Mouse (Mus musculus) forebrain, embryonic 15.5 days (tissue): ENCODE results near the gene 5730455P16Rik. TPM values are rescaled to one million over a fixed set of nuclear protein-coding genes. Genes with fewer than 3 reads are reported as not detected.

Experiments used
- ATAC-seq: fragments of 200-750 bp; cut with Nextera tagmentation; replicated peaks from 2 replicates; pipeline ENCODE4 v1.8.0; 2017; ENCODE audit warnings: mild to moderate bottlenecking, moderate TSS enrichment, moderate library complexity
- H3K27ac ChIP-seq: fragments of 300-500 bp; sonication (generic); replicated peaks from 2 replicates; pipeline ENCODE4 v1.5.1; 2015; ENCODE audit warnings: mild to moderate bottlenecking, inconsistent platforms
- H3K27me3 ChIP-seq: fragments of 300-500 bp; sonication (generic); 2 replicates; pipeline ENCODE4 v1.6.1; 2015; ENCODE audit warnings: inconsistent platforms
- H3K36me3 ChIP-seq: fragments of 300-500 bp; sonication (generic); 2 replicates; pipeline ENCODE4 v1.6.1; 2015; ENCODE audit warnings: mild to moderate bottlenecking, inconsistent platforms
- H3K4me1 ChIP-seq: fragments of 300-500 bp; sonication (generic); 2 replicates; pipeline ENCODE4 v1.6.1; 2015; ENCODE audit warnings: inconsistent platforms
- H3K4me2 ChIP-seq: fragments of 300-500 bp; sonication (generic); replicated peaks from 2 replicates; pipeline ENCODE4 v1.6.1; 2015; ENCODE audit warnings: mild to moderate bottlenecking, inconsistent platforms
- H3K4me3 ChIP-seq: fragments of 300-500 bp; sonication (generic); 2 replicates; pipeline ENCODE4 v1.5.1; 2015; ENCODE audit warnings: mild to moderate bottlenecking, inconsistent platforms
- H3K9ac ChIP-seq: fragments of 300-500 bp; sonication (generic); replicated peaks from 2 replicates; pipeline ENCODE4 v1.6.1; 2015; ENCODE audit warnings: mild to moderate bottlenecking, inconsistent platforms
- H3K9me3 ChIP-seq: fragments of 300-500 bp; sonication (generic); 2 replicates; pipeline ENCODE4 v1.6.1; 2016; ENCODE audit warnings: inconsistent platforms
- WGBS: fragments of 180-500 bp; shearing (Covaris S2); methylation state at CpG from one replicate; pipeline ENCODE4 v1.1.7; 2015; ENCODE audit warnings: mixed read lengths; 5-methylcytosine and 5-hydroxymethylcytosine counted together
- polyA plus RNA-seq: library from polyadenylated mRNA; unstranded; fragments of >200 nt; fragmentation: Nextera tagmentation; extraction: Ambion mirVana; gene quantifications from 2 replicates; pipeline ENCODE4 v1.2.1, GENCODE M21; 2015

The 5730455P16Rik gene
- polyA plus RNA-seq, 1 experiment from 2014 or later = 37.9 TPM

DNA sequence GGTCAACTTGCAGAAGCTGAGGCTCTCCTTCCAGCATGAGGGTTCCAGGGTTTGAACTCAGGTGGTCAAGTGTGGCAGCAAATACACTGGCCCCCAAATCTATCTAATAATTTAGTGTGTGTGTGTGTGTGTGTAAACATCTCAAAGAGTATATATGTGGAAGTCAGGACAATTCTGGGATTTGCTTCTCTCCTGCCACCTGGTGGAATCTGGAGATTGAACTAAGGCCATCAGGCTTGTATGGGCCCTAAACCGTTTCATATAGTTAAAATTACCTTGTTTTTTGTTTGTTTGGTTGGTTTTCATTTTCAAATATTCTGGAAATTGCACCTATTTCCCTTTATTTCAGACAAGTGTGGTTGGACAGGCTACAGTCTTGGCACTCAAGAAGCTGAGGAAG, 8.9 kb downstream of the 5730455P16Rik start:
- Histone ChIP-seq H3K9ac (no peak overlapping the region), H3K4me1 (no peaks in the 10 kb centered on the region), H3K4me2 (no peak overlapping the region), H3K9me3 (no peaks in the 10 kb centered on the region), H3K36me3 (peaks cover 34% of the 10 kb centered on the region), H3K27me3 (no peaks in the 10 kb centered on the region), H3K4me3 (no peak overlapping the region), H3K27ac (no peak overlapping the region)
- ATAC-seq = no peak
- 97% methylated on average over 1 of the region's 1 CpGs for whole genome bisulfite sequencing

DNA sequence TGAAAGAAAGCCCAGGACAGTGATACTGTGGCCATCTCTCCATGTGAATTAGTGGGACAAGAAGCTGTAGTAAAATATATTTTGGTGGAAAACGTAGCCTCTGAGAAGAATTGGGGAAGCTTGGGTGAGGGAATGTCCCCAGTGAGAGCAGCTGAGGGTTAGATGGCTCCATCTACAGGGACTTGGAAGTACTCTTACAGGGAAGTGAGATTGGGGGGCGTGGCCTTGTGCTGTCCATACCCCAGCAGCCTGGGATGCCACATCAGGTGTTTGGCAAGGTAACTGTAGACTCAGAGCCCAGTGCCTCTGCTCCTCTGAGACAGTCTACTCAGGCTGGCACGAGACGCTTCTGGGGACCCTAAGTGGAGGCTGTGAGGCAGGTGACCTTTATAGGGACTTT, 23.0 kb downstream of the 5730455P16Rik start:
- Histone ChIP-seq H3K27ac (no peak overlapping the region), H3K4me2 (no peak overlapping the region), H3K27me3 (no peaks in the 10 kb centered on the region), H3K4me1 (no peaks in the 10 kb centered on the region), H3K9me3 (no peaks in the 10 kb centered on the region), H3K4me3 (no peak overlapping the region), H3K9ac (no peak overlapping the region), H3K36me3 (no peaks in the 10 kb centered on the region)
- no peak for ATAC-seq
- WGBS = 37% methylated on average over 4 of the region's 4 CpGs

DNA sequence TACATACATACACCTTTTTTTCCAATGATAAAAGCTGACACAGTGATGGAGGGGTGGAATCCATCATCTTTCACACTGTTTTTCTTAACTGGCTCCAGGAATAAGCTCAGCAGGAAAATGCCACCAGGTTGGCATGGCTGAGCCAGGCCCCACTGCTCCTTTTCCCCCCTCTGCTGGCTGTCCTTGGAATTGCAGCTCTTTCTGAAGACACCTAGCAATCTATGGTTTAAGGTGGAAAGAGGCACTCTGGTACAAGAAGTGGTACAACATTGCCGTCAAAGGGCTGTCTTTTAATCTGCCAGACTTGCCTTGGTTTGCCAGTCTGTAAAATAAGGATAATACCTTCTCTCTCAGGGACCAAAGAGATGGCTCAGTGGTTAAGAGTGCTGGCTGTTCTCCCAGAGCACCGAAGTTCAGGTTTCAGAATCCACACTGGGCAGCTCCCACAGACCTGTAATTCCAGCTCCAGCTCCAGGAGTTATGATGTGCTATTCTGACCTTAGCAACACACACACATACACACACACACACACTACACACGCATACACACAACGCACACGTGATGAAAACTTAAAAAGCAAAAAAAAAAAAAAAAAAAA, 25.9 kb downstream of the 5730455P16Rik start:
- no peak overlapping the region for H3K4me2 ChIP-seq
- no peak overlapping the region for H3K9ac ChIP-seq
- H3K36me3 ChIP-seq = no peaks in the 10 kb centered on the region
- no peak overlapping the region for H3K27ac ChIP-seq
- H3K27me3 ChIP-seq = no peaks in the 10 kb centered on the region
- no peaks in the 10 kb centered on the region for H3K4me1 ChIP-seq
- H3K4me3 ChIP-seq = no peak overlapping the region
- ATAC-seq = no peak
- H3K9me3 ChIP-seq = no peaks in the 10 kb centered on the region
- WGBS = 78% methylated on average over 5 of the region's 5 CpGs

DNA sequence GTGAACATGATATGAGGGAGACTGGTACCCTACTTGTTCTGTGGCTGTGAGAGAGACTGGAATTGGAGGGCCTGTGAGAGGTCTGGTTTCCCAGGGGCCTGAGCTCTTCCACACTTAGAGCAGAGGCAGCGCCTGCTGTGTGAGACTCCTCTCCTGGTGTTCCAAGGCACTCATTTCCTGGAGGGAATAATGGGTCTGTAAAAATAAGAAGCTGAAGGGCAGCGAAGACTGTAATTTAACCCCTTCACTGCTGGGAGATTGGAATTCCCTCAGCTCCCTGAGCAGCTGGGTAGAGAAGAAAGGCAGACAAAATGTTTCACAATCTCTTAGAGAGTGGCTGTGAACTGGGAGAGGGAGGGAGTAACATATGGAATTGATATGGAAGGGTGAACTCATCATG, 35.4 kb downstream of the 5730455P16Rik start:
- H3K27ac ChIP-seq = peak overlapping the region; percentile 12
- H3K9ac ChIP-seq = no peak overlapping the region

DNA sequence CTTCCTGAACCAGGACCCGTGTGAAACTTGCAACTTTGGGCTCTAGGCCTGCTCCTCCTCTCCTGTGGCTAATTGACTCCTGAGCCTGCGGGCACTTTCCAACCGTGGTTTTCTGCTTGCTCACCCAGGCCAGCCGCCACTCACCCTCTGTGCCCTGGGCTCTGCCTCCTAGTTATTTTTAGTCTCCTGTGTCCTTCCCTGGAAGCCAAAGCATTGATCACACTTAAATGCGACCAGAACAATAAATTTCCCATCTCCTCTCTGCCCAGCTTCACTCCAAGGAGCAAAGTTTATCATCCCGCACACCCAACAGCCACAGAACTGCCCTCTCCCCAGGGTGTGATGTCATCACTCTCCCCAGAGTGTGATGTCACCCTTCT, 41.5 kb downstream of the 5730455P16Rik start:
- H3K36me3 ChIP-seq = no peaks in the 10 kb centered on the region
- H3K4me3 ChIP-seq = no peak overlapping the region
- H3K27ac ChIP-seq = peak overlapping the region; percentile 83; the same call in 1 of the 2 replicates
- H3K9me3 ChIP-seq = no peaks in the 10 kb centered on the region
- WGBS = 7% methylated on average over 6 of the region's 6 CpGs
- ATAC-seq = no peak
- H3K4me1 ChIP-seq = peaks cover 20% of the 10 kb centered on the region
- H3K9ac ChIP-seq = no peak overlapping the region
- H3K27me3 ChIP-seq = no peaks in the 10 kb centered on the region
- H3K4me2 ChIP-seq = no peak overlapping the region

More for the DNA sequence above, 35.4 kb downstream of the 5730455P16Rik start:
- Histone ChIP-seq H3K36me3 (no peaks in the 10 kb centered on the region), H3K4me1 (peaks cover 4% of the 10 kb centered on the region; the same call in 1 of the 2 replicates), H3K27me3 (no peaks in the 10 kb centered on the region), H3K9me3 (no peaks in the 10 kb centered on the region), H3K4me2 (no peak overlapping the region), H3K4me3 (no peak overlapping the region)
- no peak for ATAC-seq
- 7% methylated on average over 2 of the region's 2 CpGs for WGBS

DNA sequence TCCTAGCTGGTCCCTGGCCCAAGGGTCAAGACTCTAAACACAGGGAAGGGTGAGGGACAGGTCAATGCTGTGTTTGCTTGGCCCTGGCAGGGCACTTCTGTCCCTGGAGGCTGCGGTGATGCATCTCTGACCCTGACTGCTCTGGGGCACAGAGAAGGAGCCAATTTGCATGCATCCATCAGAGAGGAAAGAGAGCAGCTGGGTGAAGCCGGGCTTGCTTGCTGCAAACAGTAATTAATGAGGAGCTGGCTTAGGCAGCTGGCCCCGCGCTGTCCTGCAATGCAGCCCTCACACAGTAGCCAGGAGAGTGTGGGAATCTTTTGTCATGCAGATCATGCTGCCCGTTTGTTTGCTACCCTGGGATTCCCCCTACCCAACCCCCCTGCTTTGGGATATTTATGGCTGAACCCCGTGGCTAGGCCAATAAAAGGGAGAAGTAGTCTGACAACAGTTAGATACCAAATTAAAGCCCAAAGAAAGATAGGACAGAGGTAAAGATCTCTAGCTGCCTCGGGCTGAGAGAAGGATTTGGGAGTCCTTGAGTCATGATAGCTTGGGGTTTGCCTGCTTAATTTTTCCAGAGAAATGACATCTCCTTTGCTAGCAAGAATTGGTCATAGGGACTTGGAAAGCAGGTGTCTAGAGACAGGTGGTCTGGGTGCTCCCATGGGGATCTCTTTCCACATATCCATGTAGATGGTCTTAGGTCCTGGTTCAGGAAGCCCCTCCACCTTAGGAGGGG, 42.1 kb downstream of the 5730455P16Rik start:
- H3K4me3 ChIP-seq = no peak overlapping the region
- H3K4me2 ChIP-seq = 0 out of 2 replicates have a peak overlapping the region, but pooled peaks have one; percentile 7
- peak; percentile 90 for ATAC-seq
- H3K27ac ChIP-seq = peak overlapping the region; percentile 83
- H3K27me3 ChIP-seq = no peaks in the 10 kb centered on the region
- peaks cover 20% of the 10 kb centered on the region for H3K4me1 ChIP-seq
- no peak overlapping the region for H3K9ac ChIP-seq
- 1% methylated on average over 7 of the region's 7 CpGs for WGBS
- no peaks in the 10 kb centered on the region for H3K36me3 ChIP-seq
- H3K9me3 ChIP-seq = no peaks in the 10 kb centered on the region

DNA sequence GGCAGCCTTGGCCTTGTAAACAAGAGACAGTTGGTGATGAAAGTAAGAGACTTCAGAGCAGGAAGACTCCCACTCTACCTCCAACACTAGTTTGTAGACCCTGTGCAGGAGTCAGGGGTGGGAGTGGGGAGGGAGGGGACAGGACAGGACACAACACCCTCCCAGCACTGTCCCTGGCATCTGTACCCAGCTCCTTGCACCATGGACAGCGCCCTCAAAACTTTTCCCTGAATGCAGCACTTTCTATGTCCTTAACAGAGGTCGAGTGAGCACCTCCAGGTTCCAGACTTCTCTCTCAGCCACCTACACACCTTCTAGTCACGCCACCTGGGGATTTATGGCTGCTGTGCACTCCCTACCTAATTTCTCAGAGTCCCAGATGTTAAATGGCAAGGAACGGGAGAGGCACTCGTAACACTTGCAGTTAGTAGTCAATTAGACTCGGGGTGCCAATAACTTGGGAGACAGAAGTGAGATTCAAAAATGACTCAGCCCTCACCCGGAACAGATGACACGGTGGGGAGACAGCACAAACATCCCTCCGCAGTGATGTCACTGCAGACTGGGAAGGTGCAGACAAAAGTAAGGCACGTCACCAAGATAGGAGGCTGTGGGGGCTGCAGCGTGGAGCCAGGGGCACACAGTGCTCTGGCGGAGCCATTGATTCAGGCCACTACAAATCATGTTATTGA, 45.0 kb downstream of the 5730455P16Rik start:
- peaks cover 20% of the 10 kb centered on the region for H3K4me1 ChIP-seq
- H3K9me3 ChIP-seq = no peaks in the 10 kb centered on the region
- no peak for ATAC-seq
- no peak overlapping the region for H3K4me3 ChIP-seq
- no peak overlapping the region for H3K27ac ChIP-seq
- H3K9ac ChIP-seq = no peak overlapping the region
- H3K4me2 ChIP-seq = no peak overlapping the region
- no peaks in the 10 kb centered on the region for H3K27me3 ChIP-seq
- no peaks in the 10 kb centered on the region for H3K36me3 ChIP-seq
- 71% methylated on average over 12 of the region's 12 CpGs for WGBS

DNA sequence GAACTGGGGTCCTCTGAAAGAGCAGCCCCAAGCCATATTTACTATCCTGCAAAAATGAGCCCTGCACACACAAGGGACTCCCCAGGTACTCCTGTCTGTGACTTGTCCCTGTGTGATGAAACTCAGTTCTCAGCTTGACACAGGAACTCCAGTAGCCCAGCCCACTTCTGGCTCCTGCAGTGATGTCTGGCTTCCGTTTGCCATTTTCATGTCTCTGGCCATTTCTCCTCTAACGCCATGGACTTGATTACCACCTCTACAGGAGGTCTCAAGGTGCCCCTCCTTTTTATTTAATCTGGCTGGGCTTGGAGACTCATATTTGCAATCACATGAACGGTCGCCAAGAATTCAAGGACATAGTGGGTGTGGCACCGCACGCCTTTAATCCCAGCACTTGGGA, 53.2 kb downstream of the 5730455P16Rik start:
- Histone ChIP-seq H3K27me3 (no peaks in the 10 kb centered on the region), H3K4me3 (no peak overlapping the region), H3K4me1 (peaks cover 4% of the 10 kb centered on the region; the same call in 1 of the 2 replicates), H3K9me3 (no peaks in the 10 kb centered on the region), H3K36me3 (no peaks in the 10 kb centered on the region), H3K9ac (no peak overlapping the region), H3K27ac (no peak overlapping the region), H3K4me2 (no peak overlapping the region)
- 84% methylated on average over 6 of the region's 6 CpGs for WGBS
- no peak for ATAC-seq

DNA sequence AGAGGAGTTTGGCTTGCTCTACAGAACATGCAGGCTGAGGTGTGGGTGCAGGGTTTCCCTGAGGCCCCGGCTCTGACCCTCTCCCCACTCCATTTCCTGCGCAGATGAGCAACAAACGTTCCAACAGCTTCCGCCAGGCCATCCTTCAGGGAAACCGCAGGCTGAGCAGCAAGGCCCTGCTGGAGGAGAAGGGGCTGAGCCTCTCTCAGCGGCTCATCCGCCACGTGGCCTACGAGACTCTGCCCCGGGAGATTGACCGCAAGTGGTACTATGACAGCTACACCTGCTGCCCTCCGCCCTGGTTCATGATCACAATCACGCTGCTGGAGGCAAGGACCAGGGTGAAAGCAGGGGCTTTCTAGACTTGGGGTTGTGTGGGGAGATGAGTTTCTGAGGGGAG, 54.6 kb downstream of the 5730455P16Rik start:
- 58% methylated on average over 13 of the region's 13 CpGs for WGBS
- no peak overlapping the region for H3K27ac ChIP-seq
- ATAC-seq = no peak
- H3K9me3 ChIP-seq = no peaks in the 10 kb centered on the region
- H3K4me2 ChIP-seq = no peak overlapping the region
- H3K4me1 ChIP-seq = peaks cover 4% of the 10 kb centered on the region; the same call in 1 of the 2 replicates
- no peak overlapping the region for H3K4me3 ChIP-seq
- H3K36me3 ChIP-seq = no peaks in the 10 kb centered on the region
- no peak overlapping the region for H3K9ac ChIP-seq
- H3K27me3 ChIP-seq = no peaks in the 10 kb centered on the region

DNA sequence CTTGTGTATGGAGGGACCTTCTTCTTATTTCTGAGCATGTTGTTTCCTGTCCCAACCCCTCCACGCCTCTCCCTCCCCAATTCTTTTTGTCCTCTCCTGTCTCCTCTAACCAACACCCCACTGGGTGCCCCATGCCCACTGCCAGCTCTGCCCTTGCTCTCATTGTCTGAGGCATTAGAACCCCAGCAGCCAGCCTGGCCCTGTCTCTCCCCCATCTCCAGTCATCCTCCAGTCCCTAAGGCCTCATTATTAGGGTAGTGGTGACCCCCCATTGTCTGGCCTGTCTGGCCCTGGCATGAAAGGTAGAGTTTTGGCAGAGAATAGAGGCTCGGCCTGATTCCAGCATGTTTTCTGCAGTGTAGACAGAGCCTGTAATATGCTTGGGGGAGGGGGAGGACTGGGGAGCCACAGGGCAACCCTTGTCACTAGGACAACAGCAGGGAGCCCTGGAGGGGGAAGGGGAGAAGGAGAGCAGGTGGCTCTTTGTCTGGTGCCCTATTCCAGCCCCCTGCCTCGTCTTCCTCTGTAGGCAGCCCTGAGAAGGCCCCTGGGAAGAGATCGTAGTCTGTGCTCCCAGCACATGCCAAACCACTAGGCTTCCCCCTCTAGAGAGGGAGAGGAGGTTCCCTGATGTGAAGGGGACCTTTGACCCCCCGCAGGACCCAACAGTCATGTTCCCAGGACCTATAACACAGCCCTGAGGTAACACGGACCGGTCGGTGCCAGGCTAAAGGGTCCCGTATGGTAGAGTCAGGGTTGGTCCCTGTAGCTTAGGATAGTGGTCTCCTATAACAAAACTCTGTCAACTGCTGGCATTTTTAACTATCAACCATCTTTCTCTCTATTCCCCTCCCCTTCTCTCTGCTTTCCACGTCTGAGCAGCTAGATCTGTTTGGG, 61.8 kb downstream of the 5730455P16Rik start:
- Histone ChIP-seq H3K27me3 (no peaks in the 10 kb centered on the region), H3K9ac (no peak overlapping the region), H3K4me3 (no peak overlapping the region), H3K4me1 (peaks cover 53% of the 10 kb centered on the region), H3K4me2 (no peak overlapping the region), H3K27ac (peak overlapping the region; percentile 84), H3K36me3 (no peaks in the 10 kb centered on the region), H3K9me3 (no peaks in the 10 kb centered on the region)
- peak; percentile 90 for ATAC-seq
- WGBS = 24% methylated on average over 10 of the region's 10 CpGs

DNA sequence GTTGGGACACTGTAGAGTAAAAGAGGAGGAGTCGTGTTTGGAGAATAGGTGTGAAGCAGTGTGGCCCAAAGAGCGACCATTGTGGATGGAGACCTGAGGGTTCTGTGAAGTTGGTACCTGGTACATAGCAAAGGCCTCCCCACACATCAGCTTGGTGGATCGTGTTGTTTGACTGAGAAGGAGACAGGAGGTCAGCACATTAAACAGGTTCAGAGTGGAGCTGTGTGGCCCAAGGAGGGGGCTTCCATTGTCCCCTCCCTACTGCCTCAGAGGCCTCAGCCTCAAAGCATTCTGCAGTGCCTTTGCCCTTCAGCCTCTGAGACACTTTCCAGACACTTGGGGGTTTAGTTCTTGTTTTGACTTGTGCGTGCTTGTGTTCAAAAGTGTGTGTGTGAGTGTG, 63.9 kb downstream of the 5730455P16Rik start:
- WGBS = 77% methylated on average over 4 of the region's 4 CpGs
- no peak overlapping the region for H3K4me2 ChIP-seq
- no peak overlapping the region for H3K9ac ChIP-seq
- 0 out of 2 replicates have a peak overlapping the region, but pooled peaks have one; percentile 82 for H3K27ac ChIP-seq
- peaks cover 58% of the 10 kb centered on the region for H3K4me1 ChIP-seq
- H3K4me3 ChIP-seq = no peak overlapping the region
- no peaks in the 10 kb centered on the region for H3K27me3 ChIP-seq
- no peak for ATAC-seq
- H3K9me3 ChIP-seq = no peaks in the 10 kb centered on the region
- no peaks in the 10 kb centered on the region for H3K36me3 ChIP-seq
